Mouse (Mus musculus) neural tube, embryonic 11.5 days (tissue): ENCODE measurements around the gene Ptpdc1. TPM values are rescaled to one million over a fixed set of nuclear protein-coding genes. Genes with fewer than 3 reads are reported as not detected.
A peak's percentile ranks its signal among the peaks of the same experiment; 100 is the strongest.

Source experiments
- microRNA counts: library from miRNA; unstranded; fragments of <30 nt; microRNA quantifications from one replicate; lab custom pipeline; 2015
- microRNA-seq: library from miRNA; unstranded; fragments of <30 nt; microRNA quantifications from one replicate; pipeline ENCODE4, GENCODE M21; 2016
- polyA plus RNA-seq: library from polyadenylated mRNA; unstranded; fragments of >200 nt; fragmentation: Nextera tagmentation; extraction: Ambion mirVana; gene quantifications from 2 replicates; pipeline ENCODE4 v1.2.1, GENCODE M21; 2014

Gene Ptpdc1
- polyA plus RNA-seq, 1 experiment from 2014 or later, result 14.5 TPM

MicroRNAs encoded within 50 kb of the gene (microRNA counts, 519-probe panel; counts per million panel counts)
- microRNA mmu-let-7a (lab: Ali Mortazavi, UCI), result 6,143 counts per million, percentile 97 among the panel's probes with 10 or more counts
- microRNA mmu-let-7d (lab: Ali Mortazavi, UCI), result 5,092 counts per million, percentile 89 among the panel's probes with 10 or more counts
- microRNA mmu-let-7f (lab: Ali Mortazavi, UCI), result 4,877 counts per million, percentile 87 among the panel's probes with 10 or more counts

Small RNAs within 50 kb of the gene (microRNA-seq; reads per million reads assigned to microRNA genes)
- gene Gm24111, result not detected
- 27.1 reads per million, percentile 31 among the genes with 10 or more reads in this experiment for gene Mirlet7a-1
- gene Mirlet7d, result 852 reads per million, percentile 75 among the genes with 10 or more reads in this experiment
- gene Mirlet7f-1, result not detected

Other genes starting within 250 kb of the Ptpdc1 start
- 8.9 and 9.1 TPM in 2 replicates for gene Zfp169, start 112.2 kb downstream of the Ptpdc1 start, polyA plus RNA-seq
- gene A830005F24Rik, start 112.1 kb downstream of the Ptpdc1 start, polyA plus RNA-seq, result 2.0 and 3.1 TPM in 2 replicates
- gene Barx1, start 37.3 kb upstream of the Ptpdc1 start, polyA plus RNA-seq, result 0.51 TPM in 1 of 2 replicates, not detected in the other
- gene Phf2, start 245.5 kb upstream of the Ptpdc1 start, polyA plus RNA-seq, result 11.8 and 12.2 TPM in 2 replicates